Mouse (Mus musculus) ovary, postnatal 10 days (tissue): ENCODE data around the gene Erc1.

Source experiments
- DNase-seq: peaks from one replicate; pipeline ENCODE4 v3.0.0; 2022; ENCODE audit warnings: low spot score

The Erc1 gene

GRCm38 (mm10) chr6:119803239-119803638, 44.7 kb downstream of the Erc1 start:
- no peak for DNase-seq

- DNase-seq = no peak
These were observed 51.0 kb downstream of the Erc1 start for GRCm38 (mm10) chr6:119796911-119797486.

GRCm38 (mm10) chr6:119796291-119796690, 51.7 kb downstream of the Erc1 start:
- DNase-seq = no peak

DNA sequence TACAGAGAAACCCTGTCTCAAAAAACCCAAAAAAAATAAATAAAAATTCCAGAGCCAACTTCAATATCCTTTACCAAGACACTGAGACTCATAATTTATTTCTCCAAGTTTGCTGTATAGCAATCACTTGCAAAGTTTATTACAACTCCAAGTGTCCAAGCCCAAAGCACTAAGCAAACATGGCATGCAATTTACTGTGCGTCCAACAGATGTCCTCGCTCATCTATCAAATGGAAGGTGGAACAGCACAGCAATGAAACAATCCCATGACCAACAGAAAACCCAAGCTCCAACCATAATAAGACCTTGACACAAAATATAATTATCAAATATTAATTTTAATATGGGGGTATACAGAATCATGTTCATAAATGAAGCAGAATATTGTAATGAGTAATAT, 55.4 kb downstream of the Erc1 start:
- no peak for DNase-seq

- DNase-seq = no peak
These were observed 65.6 kb downstream of the Erc1 start for GRCm38 (mm10) chr6:119782416-119782815.

- DNase-seq = no peak
These were observed 66.9 kb downstream of the Erc1 start for GRCm38 (mm10) chr6:119781109-119781508.

DNA sequence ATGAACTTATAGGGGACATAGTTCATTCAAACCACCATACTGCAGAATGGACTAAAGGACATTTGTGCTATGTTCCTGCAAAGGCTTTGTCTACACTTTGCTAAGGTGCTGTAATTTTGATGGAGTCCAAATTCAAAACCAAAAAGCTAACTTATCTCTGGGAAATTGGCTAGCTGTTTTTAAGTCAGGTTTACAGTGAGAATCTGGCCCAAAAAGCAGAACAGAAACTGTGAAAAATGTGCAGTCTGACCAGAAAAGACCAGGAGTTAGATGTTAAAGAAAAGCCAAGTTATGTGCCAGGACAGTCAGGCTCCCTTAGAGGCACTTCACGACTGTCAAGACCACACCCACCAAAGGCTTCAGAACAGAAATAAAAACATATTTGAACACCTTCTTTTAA, 79.2 kb downstream of the Erc1 start:
- no peak for DNase-seq

- no peak for DNase-seq
These were observed 83.6 kb downstream of the Erc1 start for GRCm38 (mm10) chr6:119764355-119764754.

- DNase-seq = no peak
These were observed 88.1 kb downstream of the Erc1 start for GRCm38 (mm10) chr6:119759866-119760265.

- no peak for DNase-seq
These were observed 89.5 kb downstream of the Erc1 start for GRCm38 (mm10) chr6:119758490-119758889.

- DNase-seq = no peak
These were observed 90.2 kb downstream of the Erc1 start for GRCm38 (mm10) chr6:119757796-119758195.

- DNase-seq = no peak
These were observed 92.1 kb downstream of the Erc1 start for GRCm38 (mm10) chr6:119755866-119756265.

GRCm38 (mm10) chr6:119749093-119749635, 98.8 kb downstream of the Erc1 start:
- no peak for DNase-seq

DNA sequence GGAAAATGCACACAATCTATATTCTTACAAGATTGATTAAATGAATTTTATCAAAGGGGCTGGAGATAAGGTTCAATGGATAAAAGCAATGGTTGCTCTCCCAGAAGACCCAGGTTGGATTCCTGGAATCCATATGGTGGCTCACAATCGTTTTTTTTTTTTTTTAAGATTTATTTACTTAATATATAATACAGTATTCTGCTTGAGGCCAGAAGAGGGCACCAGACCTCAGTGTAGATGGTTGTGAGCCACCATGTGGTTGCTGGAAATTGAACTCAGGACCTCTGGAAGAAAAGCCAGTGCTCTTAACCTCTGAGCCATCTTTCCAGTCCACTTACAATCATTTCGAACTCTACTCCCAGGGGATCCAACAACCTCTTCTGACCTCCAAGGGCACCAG, 106.1 kb downstream of the Erc1 start:
- no peak for DNase-seq

- DNase-seq = no peak
These were observed 107.4 kb downstream of the Erc1 start for GRCm38 (mm10) chr6:119740541-119740940.

- no peak for DNase-seq
These were observed 109.2 kb downstream of the Erc1 start for GRCm38 (mm10) chr6:119738638-119739375.

DNA sequence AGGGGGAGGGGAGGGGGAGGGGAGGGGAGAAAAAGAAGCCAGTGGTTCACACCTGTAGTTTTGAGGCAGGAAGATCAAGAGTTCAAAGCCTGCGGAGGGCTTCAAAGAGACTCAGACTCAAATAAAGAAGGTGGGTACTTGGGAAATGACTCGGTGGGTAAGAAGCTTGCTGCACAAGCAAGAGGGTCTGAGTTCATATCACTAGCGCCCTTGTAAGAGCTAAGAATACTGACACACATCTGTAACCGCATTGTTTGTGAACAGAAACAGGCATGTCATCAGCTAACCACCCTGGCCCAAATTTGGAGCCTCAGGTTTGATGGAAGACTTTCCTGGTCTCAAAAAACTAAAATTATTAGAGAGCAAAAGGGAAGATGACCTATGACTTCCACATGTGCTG, 110.3 kb downstream of the Erc1 start:
- no peak for DNase-seq

DNA sequence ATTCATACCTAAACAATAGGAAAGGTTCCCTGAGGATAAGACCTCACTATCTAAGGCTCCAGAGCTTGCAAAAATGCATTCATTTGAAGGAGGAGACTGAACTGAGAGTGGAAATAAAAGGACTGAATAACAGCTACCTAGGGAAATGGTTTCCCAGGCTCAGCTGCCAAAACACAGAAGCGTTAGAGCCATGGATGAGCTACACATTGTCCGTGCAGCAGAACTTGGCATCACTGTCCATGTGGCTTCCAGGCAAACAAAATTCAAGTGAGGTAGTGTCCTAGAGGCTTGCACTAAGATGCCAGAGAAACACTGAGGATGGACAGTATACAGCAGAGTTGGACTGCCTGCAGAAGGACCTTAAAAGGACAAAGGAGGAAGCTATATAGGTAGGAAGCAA, 112.0 kb downstream of the Erc1 start:
- no peak for DNase-seq

- DNase-seq = no peak
These were observed 116.8 kb downstream of the Erc1 start for GRCm38 (mm10) chr6:119731155-119731554.

DNA sequence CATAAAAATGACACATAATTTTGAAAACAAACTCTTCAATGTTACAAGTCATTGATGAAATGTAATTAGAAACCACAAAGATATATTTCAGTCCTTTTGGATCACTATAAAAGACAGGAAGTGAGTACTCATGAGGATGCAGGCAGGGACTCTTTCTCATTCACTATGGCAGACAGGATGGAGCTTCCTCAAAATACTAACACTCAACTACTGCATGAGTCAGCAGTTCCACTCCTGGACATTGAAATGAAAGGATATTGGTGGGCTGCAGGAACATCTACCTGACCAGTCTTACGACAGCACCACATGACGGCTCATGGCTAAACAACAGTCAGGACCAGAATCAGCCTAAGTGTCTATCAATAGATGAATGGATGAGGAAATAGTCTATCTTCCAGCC, 132.7 kb downstream of the Erc1 start:
- no peak for DNase-seq

GRCm38 (mm10) chr6:119713961-119714360, 134.0 kb downstream of the Erc1 start:
- no peak for DNase-seq

- no peak for DNase-seq
These were observed 135.5 kb downstream of the Erc1 start for GRCm38 (mm10) chr6:119712486-119712885.

- DNase-seq = no peak
These were observed 136.2 kb downstream of the Erc1 start for GRCm38 (mm10) chr6:119711649-119712305.
